24 mouse cellular contexts compared by ENCODE assay signal in the genomic region with DNA sequence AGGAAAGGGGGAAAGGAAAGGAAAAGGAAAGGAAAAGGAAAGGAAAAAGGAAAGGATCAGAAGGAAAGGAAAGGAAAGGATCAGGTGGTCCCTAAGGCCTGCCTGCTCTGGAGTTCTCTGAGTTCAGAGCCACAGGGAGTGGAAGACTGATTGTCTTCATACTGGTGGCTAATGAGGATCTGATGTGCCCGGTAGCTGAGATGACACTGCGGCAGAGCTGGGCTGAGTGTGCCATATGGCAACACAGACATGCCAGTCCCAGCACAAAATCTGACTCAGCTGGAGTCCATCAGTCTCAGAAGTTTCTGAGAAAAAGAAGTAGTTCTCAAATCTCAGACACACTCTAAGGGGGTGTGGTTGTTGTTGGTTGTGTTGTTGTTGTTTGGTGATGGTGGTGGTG. TPM values are rescaled to one million over a fixed set of nuclear protein-coding genes. Genes with fewer than 3 reads are reported as not detected.
DNase-seq lines count a peak whose midpoint lies in the region; ATAC-seq lines count a peak whose summit lies in the region.
"Had no signal": no experiment of that assay in that cellular context is flagged by ENCODE, and none has a peak within 500 bp of the region (broad histone marks: within the 10 kb centered on the region; RNA-seq: fewer than 3 reads in every experiment).

No protein-coding gene starts in this region.

- ATAC-seq in cerebellum, adult (ENCODE audit: insufficient number of reproducible peaks, low FRiP score, low TSS enrichment), result 0 out of 2 replicates have a peak, but pooled peaks have one; percentile 43
- peak; percentile 74; the same call in 1 of the 2 replicates for ATAC-seq in frontal cortex, adult (ENCODE audit: low TSS enrichment)
- ATAC-seq: activated CD4-positive, CD25-positive, alpha-beta regulatory T cell, adult 4 months; CD4-positive, CD25-positive, alpha-beta regulatory T cell, adult 4 months; forebrain, embryonic 14.5 days; forebrain, embryonic 16.5 days; Patski had no signal

- intact Hi-C loops in left cerebral cortex, postnatal 4 days (cut with DNase I), result no loop called here
- intact Hi-C loops in left cerebral cortex, postnatal 14 days (cut with DNase I), result no loop called here

- DNase-seq in cerebellum, adult 11 months, result no peak
- DNase-seq in frontal cortex, postnatal 36 days (ENCODE audit: low spot score in 2 of 2), result no peak
- peak; percentile 15 for DNase-seq in left cerebral cortex, postnatal 4 days
- no peak for DNase-seq in left cerebral cortex, postnatal 14 days (ENCODE audit: low spot score in 2 of 2)
- DNase-seq: adrenal gland, adult 8-10 months; adrenal gland, postnatal 14 days; adrenal gland, postnatal 36 days; B cell, adult 2 months; cerebellum, adult 18-20 months; cerebellum, adult 8-10 months; cerebellum, postnatal 14 days; cerebellum, postnatal 36 days; embryo, embryonic 11 days had no signal

RNA-seq across cellular contexts. Expression of a gene that starts 24.9 kb away (rescaled TPM):
- not detected for total RNA-seq in left cerebral cortex, postnatal 4 days (2021)
- not detected for total RNA-seq in left cerebral cortex, postnatal 14 days (2021)
- total RNA-seq: adrenal gland, adult 18-20 months; adrenal gland, adult 8-10 months; adrenal gland, postnatal 14 days; adrenal gland, postnatal 36 days; CH12.LX; common myeloid progenitor, adult 5-6 weeks; G1E had no signal

RNA-seq across cellular contexts. Expression of a gene that starts 46.7 kb away (rescaled TPM):
- 10 to 100 TPM; 82.5 to 83.9 TPM for total RNA-seq in left cerebral cortex, postnatal 4 days (2021)
- total RNA-seq in left cerebral cortex, postnatal 14 days (2021), result 10 to 100 TPM; 74.5 to 76.6 TPM
